Mouse (Mus musculus): ENCODE measurements around the gene Srsf2. TPM values are rescaled to one million over a fixed set of nuclear protein-coding genes. Genes with fewer than 3 reads are reported as not detected.
A peak's percentile ranks its signal among the peaks of the same experiment; 100 is the strongest.

Srsf2 gene
- total RNA-seq, 2 experiments from 2014 or later: 235 to 275 TPM

GRCm38 (mm10) chr11:116808811-116809395 lies 44.0 kb downstream of the Srsf2 start:
- DNase-seq: no peak

GRCm38 (mm10) chr11:116807938-116808606 lies 44.8 kb downstream of the Srsf2 start:
- peak; percentile 88 for DNase-seq

GRCm38 (mm10) chr11:116807526-116807925 lies 45.4 kb downstream of the Srsf2 start:
- DNase-seq: no peak

- DNase-seq: no peak
Measured at GRCm38 (mm10) chr11:116807116-116807515, 45.8 kb downstream of the Srsf2 start.

- DNase-seq: no peak
Measured at GRCm38 (mm10) chr11:116806136-116807071, 46.5 kb downstream of the Srsf2 start.

- no peak for DNase-seq
Measured at GRCm38 (mm10) chr11:116802709-116803108, 50.2 kb downstream of the Srsf2 start.

GRCm38 (mm10) chr11:116801106-116801505 lies 51.8 kb downstream of the Srsf2 start:
- no peak for DNase-seq

Other genes with a start within 250 kb of the Srsf2 start
- 10 to 100 TPM; 12.5 to 17.5 TPM for gene Rhbdf2, start 226.1 kb downstream of the Srsf2 start, total RNA-seq (2021)
- 10 to 100 TPM in 1 of 2 experiments, 1 to 10 TPM in 1; 9.6 to 14.1 TPM for gene Prcd, start 199.6 kb downstream of the Srsf2 start, total RNA-seq (2021)
- gene Cygb, start 198.8 kb downstream of the Srsf2 start, total RNA-seq (2021): 10 to 100 TPM; 25.0 to 36.5 TPM
- gene St6galnac1, start 77.6 kb downstream of the Srsf2 start, total RNA-seq (2021): under 1 TPM in 1 of 2 experiments, not detected in 1; 0.33 TPM
- gene Mxra7, start 25.0 kb downstream of the Srsf2 start, total RNA-seq (2021): 10 to 100 TPM; 38.6 to 52.5 TPM
- 10 to 100 TPM; 31.2 to 36.2 TPM for gene Mettl23, start 9.8 kb downstream of the Srsf2 start, total RNA-seq (2021)
- gene Jmjd6, start 9.6 kb downstream of the Srsf2 start, total RNA-seq (2021): 10 to 100 TPM; 33.0 to 46.7 TPM
- gene Mfsd11, start 654 bp downstream of the Srsf2 start, total RNA-seq (2021): 10 to 100 TPM; 33.7 to 35.2 TPM
- 1 to 10 TPM in 1 of 2 experiments, under 1 TPM in 1; 0.36 to 1.1 TPM for gene Mgat5b, start 65.8 kb upstream of the Srsf2 start, total RNA-seq (2021)

Data from adrenal gland, postnatal 36 days (tissue).